Mouse (Mus musculus) lung, postnatal 0 days (tissue): ENCODE results near the gene Ptges3l.

ENCODE experiments used
- CTCF ChIP-seq: IDR thresholded peaks from 2 replicates; pipeline ENCODE4 v1.5.1; 2016; ENCODE audit warnings: antibody characterized with exemption, mild to moderate bottlenecking
- EP300 ChIP-seq: IDR thresholded peaks from 2 replicates; pipeline ENCODE4 v1.6.1; 2016; ENCODE audit warnings: antibody characterized with exemption, mild to moderate bottlenecking, control low read depth

- TF ChIP-seq CTCF (no peak), EP300 (no peak)
Measured at GRCm38 (mm10) chr11:101420148-101420547, 5.0 kb downstream of the Ptges3l start.
